Mouse (Mus musculus): ENCODE data around the gene Polm.
"Not testable (repeated sequence)": the region's sequence is repeated elsewhere in the genome, so short reads cannot be mapped to it uniquely, and the experiment has no call there.

The Polm gene

DNA sequence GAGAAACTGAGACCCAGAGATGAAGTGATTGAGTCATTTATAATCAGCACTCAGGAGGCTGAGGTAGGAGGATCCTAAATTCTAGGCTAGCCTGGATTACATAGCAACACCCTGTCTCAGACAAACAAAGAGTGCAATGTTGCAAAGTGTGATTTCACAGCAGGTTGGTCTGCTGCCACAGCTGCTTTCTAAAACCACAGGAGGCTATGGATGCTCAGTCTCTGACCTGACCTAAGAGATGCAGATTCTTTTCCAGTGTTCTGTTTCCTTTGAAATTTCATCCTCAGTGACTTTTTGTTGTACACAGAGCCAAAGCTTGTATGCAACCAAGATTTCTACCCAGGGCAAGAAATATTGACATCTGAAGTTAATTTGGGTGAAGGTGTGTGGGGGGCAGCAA lies 17.7 kb upstream of the Polm start:
- no peak for DNase-seq (ENCODE audit: low read depth, low spot score)

DNA sequence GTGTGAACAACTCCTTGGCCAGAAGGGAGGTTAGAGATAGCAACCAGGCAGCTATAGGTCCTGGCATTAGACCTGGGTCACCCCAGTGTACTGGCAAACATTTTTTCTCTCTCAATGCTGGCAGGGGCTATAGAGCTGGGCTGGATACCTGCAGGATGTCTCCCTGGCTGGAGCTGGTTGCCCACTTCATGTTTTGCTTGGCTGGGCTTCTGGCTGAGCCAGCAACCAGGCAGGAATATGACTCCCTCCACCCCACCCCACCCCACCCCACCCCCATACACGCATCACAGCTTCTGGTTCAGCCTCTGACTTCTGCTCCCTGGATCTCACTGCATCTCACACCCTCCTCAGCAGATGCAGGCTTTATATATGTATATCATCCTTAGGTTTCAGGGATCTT lies 14.5 kb upstream of the Polm start:
- DNase-seq (ENCODE audit: low read depth, low spot score), result no peak

DNA sequence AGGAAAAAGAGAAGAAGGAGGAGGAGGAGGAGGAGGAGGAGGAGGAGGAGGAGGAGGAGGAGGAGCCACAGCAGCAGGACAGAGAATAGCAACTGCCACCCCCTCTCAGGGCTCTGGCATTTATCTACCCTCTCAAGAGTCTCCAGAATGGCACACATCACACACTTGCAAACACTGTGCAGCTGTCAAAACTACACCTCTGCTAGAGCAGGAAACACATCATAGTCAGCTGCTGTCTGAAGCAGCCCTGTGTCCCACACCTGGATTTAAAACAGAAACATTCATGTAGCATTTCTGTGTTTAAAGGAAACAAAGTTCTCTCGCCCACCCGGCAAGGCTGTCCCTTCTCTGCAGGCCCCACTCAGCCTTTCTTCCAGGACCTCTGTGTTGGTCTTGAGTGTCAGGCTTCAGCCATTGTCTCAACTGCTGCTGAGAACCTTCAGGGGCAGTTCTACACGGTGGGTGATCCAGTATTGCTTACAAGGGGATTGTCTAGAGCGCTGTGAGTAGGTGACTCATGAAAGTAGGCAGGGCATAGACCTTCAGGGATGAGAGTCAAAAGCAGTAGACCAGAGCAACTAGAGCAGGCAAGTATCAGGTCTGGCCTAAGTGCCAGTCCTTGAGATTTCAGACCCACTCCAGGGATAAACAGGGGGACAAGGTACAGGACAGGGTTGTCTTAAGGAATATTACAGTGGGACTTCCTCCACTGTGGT lies 13.4 kb upstream of the Polm start:
- DNase-seq (ENCODE audit: low read depth, low spot score), result no peak

DNA sequence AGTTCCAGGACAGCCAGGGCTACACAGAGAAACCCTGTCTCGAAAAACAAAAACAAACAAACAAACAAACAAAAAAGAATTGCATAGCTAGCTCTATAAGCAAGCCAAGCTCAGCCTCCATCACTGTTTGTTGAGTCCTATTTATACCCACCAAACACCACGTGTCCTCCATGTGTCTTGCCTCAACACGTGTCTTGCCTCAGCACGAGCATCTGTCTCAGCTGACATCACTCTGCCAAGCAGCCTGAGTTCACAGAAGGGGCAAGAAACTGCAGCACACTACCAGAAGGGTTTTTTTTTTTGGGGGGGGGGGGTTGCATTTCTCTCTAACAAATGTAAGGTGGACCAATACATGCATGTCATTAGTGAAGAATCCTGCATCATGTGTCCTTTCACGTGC lies 12.6 kb upstream of the Polm start:
- no peak for DNase-seq (ENCODE audit: low read depth, low spot score)

DNA sequence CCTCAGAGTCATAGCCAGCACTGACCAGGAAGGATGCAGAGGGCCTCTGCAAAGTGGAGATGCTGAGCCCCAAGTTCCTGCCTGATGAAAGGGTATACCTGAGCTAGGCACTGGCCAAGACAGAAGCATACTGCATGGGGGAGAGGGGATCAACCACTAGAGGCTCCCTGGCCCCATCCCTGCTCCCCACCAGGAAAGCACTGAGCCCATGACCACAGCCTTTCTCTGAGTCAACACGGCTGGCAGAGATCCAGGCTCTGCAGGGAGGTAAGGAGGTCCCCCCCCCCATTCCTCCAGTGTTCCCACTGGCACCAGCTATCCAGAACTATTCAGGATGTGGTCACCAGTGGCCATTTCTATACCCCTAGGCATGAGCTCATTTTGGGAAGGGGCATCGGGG lies 11.5 kb upstream of the Polm start:
- DNase-seq (ENCODE audit: low read depth, low spot score), result no peak

DNA sequence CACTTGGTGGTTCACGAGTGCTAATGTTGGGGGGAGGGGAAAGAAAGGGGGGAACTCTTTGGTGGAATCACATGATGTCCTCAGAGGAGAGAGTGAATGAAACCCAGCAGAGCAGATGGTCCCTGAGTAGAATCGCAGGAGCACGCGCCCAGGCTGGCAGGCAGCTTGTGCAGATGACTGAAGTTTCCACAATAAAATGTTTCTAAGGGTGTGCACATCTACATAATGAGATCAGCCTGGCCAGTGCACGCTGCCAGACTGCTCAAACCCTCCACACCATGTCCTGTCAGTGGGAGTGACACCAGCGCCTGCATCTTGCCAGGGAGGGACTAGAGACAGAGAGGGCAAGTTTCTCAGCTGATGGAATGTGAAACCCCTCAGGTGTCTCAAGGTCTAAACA lies 10.9 kb upstream of the Polm start:
- no peak for DNase-seq (ENCODE audit: low read depth, low spot score)

DNA sequence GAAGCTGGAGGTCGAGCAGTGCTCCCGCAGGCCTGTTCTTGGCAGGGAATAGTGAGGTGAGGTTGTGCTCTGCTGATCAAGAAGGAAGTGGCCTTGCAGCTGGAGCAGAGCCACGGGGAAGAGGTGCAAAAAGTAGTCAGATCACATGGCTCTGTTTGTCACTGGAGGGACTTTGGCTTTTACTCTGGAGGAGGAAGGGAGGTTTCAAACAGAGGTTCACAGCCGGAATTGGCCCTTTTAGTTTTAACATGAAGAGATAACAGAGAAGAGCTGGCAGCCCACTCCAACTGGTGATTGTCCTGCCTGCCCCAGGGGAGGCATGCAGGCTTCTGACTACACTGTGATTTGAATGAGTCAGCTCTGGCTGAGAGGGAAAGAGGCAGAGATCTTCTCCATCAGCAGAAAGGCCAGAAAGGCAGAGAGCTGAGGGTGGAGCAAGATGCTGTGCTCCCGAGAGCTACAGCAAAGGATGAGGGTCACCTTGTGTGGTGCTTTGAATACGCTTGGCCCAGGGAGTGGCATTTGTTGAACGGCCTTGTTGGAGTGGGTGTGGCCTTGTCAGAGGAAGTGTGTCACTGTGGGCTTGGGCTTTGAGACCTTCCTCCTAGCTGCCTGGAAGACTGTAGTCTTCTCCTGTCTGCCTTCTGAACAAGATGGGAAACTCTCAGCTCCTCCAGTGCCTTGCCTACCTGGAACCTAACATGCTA lies 9.0 kb upstream of the Polm start:
- DNase-seq (ENCODE audit: low read depth, low spot score), result no peak

DNA sequence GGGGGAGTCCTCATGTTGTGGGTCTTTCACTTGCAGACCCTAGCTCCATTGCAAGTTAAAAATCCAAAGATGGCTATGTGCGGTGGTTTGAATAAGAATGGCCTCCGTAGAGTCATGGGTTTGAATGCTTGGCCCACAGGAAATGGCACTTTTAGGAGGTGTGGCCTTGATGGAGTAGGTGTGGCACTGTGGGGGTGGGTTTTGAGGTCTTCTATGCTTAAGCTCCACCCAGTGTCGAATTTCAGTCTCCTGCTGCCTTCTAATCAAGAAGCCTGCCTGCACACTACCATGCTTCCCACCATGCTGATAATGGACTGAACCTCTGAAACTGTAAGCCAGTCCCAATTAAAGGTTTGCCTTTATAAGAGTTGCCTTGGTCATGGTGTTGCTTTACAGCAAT lies 5.3 kb upstream of the Polm start:
- DNase-seq (ENCODE audit: low read depth, low spot score), result no peak

DNA sequence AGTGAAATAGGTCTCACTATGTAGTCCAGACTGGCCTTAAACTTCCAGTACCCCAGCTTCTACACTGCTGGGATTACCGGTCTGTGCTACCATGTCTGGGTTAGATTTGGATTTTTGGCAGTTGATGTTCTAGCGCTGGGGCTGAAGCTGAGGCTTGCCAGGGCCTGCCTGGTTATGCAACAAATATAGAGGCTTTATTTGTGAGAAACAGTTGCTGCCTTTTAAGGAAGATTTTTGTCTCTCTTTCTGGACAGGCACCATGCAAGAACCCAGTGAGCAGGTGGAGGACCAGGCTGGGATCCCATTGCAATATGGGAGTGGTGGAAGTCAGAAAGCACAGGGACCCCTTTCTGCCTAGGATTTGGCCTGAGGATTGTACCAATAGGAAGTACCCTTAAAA lies 3.9 kb upstream of the Polm start:
- DNase-seq (ENCODE audit: low read depth, low spot score), result no peak

DNA sequence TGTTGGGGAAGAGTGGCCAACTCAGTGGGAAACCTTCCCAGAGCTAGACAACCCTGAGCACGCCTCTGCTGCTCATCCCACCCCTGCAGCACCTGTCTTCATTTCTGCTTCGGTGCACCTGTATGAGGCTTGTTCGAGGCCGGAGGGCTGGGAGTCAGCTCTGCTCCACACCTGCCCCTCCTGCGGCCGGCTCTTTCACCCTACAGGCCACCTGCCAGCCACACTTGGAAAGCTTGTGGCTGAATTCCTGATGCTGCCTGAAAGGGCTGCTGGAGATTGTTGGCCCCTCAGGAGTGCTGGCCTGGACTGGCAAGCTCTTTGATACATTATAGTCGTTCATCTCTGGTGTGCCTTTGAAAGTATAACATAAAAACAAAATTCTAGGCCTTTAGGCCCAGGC lies 2.5 kb upstream of the Polm start:
- no peak for DNase-seq (ENCODE audit: low read depth, low spot score)

DNA sequence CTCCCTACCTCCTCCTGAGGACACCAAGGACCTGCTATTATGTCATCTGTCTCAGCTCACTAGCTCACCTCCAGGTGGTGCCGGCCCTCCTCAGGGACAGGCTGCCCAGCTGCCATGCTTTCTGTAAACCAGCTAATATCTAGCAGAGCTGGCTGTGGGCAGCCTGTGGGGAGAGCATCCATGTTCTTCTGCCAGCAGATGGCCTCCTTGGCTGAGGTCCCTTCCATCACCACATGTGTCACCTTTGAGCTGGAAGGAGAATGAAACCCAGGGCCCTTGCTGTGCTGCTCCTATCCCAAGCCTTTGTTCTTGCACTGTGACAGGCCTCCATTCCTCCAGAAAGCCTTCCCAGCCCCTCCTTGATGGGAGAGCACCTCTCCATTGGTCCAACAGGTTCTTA lies 1.7 kb downstream of the Polm start:
- DNase-seq (ENCODE audit: low read depth, low spot score), result peak; percentile 23

DNA sequence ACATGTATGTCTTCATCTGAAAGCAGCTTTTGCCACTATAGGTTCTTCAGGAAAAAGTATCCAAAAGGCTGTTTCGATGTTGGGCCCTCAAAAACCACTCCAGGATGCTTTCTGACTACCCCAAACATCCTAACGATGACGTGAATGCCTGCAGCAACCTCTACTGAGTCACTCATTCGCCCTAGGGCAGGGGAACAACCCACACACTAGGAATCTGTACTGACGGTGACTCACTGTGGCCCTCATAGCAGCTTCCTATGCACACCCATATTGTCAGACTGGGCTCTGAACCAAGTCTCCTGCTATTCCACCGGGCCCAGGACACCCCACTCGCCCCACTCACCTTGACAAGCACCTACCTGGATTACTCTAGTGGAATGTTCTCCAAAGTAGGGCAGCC lies 2.8 kb downstream of the Polm start:
- no peak for DNase-seq (ENCODE audit: low read depth, low spot score)

DNA sequence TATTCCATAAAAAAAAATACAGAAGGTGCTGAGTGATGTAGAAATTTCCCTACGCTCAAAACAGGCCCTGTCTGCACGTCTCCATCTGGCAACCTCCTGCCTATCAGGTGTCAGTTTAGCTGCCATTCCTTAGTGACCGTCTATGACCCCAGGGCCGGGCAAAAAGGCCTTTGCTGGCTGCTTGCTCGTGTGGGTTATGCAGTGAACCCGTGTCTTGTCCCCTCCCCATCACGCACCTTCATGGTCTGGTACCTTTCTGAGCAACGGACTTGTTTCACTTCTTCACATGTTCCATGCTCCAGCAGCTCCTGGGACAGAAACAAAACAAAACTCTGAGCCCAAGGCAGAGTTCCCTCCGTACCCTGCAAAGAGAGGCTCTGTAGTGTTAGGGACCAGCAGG lies 3.3 kb downstream of the Polm start:
- DNase-seq (ENCODE audit: low read depth, low spot score), result no peak

DNA sequence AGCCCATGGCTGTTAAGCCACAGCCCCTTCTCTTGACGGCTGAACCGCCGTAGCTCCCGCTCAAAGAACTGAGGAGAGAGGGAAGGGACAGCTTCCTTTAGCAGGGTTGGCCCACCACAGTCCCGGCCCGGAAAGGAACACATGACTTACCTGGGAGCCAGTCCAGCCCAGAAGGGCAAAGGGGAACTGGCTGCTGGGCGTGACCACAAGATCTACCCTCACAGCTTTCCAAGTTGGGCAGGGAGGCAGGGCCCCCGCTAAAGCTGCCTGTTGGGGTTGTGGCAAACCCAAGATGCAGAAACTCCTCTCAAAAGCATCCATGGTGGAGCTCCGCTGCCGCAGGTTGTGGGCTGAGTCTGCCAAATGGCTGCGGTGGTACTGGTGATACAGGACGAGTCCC lies 8.5 kb downstream of the Polm start:
- no peak for DNase-seq (ENCODE audit: low read depth, low spot score)

DNA sequence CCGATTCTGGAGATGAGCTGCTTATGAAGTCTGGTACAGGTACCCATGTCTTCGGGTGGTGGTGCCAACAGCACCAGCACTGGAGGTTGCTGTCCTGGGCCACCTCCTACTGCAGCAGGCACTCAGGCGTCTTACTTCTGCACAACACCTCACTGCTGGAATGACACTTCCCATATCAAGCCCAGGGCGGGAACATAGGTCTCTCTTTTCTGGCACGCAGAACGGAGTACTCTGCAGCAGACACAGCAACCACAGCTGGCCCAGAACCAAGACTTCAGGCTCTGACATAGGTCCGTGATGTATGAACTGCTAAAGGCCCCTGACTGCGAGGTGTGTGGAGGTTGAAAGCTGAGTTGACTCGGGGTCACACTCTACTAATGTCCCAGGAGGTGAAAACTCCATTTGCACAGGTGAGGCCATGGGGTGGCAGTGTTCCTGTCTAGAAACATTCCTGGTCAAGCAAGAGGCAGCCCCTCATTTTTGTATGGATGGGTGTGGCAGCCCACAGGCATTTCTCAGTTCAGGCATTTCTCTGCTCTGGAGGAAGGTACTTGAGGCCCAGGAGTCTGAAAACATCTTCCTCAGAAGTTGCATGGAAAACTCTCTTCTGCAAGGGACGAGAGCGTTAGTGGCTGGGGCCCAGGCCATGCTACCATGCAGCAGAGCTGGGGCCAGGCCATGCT lies 9.2 kb downstream of the Polm start:
- DNase-seq (ENCODE audit: low read depth, low spot score), result no peak

DNA sequence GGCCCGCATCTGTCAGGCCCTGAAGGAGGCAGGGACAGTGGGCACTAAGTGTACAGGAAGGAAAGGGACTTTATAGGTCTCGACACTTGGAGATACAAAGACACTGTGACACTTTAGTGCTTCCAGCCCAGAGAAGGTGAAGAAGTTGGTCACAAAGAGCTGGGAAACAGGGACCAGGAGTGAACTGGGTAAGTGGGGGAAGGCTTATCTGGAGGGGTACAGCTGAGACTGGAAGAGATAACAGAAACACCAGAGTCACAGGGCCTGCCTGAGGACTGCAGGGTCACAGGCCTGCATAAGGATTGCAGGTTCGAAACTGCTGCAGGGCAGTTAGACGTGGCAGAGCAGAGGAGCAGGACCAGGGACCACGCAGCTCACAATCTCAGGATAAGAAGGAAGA lies 9.9 kb downstream of the Polm start:
- DNase-seq (ENCODE audit: low read depth, low spot score), result no peak

DNA sequence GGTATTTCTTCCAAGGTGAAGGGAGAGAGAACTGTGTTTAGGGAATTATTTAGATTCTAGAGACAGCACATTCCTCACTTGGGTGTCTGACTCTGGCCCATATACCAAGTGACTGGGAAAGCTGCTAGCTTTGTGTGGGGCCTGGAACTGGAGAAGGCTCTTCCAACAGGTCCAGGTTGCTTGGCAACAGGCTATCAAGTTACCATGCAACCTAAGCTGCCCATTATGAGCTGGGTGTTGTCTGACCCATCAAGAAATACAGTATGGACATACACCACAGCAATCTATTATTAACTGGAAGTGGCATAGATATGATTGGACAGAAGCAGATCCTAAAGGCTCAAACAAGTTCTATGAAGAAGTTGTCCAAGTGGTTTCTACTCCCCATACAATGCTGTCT lies 12.4 kb downstream of the Polm start:
- no peak for DNase-seq (ENCODE audit: low read depth, low spot score)

DNA sequence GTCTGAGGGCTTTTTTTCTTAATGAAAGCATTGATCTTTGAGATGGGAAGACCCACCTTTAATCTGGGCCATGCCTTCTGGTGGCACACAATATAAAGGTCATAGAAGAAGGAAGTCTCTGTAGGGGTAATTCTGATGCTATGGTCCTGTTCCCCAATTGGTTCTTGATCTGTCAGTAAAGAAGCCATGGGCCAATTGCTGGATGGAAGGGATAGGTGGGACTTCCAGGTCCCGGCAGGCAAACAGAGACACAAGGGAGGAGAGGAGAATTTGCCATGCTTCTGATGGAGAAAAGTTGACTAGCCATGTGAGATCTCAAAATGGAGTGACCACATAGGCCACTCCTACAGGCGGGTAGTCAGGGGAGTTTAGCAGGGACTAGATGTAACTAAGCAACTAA lies 18.6 kb downstream of the Polm start:
- DNase-seq (ENCODE audit: low read depth, low spot score), result no peak

DNA sequence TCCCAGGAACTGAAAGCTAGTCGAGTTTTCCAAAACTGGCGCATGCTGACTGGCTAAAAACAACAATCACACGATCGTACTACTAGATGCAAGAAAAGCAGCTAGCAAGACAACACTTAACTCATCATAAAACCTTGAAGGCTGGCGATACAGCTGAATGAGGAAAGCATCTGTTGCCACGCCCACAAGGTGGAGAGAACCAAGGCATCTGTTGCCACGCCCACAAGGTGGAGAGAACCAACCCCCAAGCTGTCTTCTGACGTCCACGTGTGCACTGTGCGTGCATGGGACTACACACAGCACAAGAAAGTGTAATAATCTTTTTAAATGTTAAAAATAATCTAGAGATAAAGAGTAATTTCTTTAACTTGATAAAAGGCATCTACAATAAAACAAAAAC lies 24.4 kb downstream of the Polm start:
- DNase-seq (ENCODE audit: low read depth, low spot score), result no peak

DNA sequence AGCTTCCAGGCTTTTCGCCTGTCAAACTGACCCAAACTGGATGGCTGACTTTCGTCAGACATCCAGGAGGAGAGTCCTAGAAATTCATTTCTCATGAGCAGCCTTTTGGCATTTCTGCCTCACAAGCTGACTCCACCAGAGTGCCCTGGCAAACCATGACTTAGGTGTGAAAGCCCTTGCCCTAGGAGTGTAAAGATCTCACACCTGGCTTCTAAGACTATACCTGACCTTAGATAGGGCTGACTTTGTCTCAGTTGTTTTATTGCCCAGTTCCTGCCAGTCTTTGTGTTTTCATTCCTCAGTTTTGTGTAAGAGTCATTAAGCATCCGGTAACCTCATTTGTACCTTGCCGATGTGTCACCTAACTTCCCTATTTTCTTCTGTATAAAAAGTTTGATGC lies 28.3 kb downstream of the Polm start:
- DNase-seq (ENCODE audit: low read depth, low spot score), result not testable (repeated sequence)

DNA sequence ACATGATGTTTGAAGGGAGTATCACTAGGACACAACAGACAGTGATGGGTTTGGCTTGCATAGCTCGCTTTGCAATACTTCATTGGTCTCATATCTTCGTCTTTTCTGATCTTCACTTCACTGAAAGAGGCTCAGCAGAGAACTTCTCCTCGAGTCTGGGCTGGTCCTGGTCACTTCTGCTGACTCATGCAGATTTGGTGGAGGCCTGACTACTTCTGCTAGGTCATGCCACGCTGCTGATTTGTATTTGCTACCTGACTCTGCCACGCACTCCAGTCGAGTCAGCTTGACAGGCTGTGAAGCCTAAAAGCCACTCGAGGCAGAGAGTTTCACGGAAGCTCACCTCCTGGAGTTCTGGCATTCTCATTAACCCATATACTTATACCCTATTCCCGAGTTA lies 29.9 kb downstream of the Polm start:
- DNase-seq (ENCODE audit: low read depth, low spot score), result no peak

DNA sequence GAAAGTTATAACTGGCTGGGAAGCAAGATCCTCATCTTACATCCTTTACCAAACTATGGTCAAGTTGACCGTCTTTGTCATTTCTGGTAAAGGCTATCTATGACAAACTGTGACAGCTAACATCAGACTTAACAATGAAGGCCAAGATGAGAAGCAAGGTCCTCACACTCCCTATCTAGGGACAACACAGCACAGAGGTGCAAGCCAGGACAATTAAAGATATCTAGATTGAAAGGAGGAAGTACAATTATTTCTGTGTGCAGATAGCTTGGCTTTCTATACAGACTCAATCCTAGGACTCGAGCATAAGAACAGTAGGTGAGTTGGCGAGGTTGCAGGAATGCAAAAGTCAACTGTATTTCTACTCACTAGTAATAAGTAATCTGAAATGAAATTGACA lies 32.1 kb downstream of the Polm start:
- DNase-seq (ENCODE audit: low read depth, low spot score), result no peak

DNA sequence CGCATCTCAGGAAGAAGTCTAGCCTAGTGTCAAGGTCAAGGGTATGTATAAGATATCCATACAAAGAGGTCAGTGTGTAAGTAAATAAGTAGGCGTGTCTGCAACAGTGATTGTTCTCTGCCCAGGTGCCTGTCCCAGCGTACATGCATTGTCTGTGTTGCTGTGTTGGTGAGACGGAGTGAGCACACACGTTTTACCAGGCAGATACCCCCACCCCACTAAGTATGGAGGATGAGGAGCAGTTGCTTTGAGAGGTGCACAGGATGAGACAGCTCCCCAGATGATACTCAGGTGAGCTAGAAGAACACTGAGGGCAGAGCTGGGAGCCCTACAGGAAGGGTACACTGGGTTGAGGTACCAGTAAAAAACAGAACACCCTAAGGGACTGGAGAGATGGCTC lies 33.6 kb downstream of the Polm start:
- no peak for DNase-seq (ENCODE audit: low read depth, low spot score)

Data from CD4-positive helper T cell, adult 2 months (primary cell).